Comparison of ENCODE assay signal across 21 mouse cellular contexts in the genomic region with DNA sequence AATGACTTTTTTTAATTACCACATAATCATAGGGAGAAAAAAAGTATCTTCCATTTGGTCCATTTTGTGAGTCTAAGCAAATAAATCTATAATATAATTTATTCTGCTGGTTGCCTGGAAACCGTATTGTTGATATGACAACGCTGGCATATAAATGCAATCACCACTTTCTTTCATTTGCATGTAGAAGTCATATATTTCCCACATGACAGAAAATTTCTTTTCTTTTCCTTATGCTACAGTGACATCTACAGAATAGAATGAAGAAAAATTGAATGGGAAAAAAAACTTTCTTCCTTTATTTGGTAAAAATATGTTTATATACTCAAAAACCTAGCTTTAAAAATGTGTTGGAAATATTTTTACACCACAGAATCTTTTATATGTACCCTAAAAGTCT.
DNase-seq lines count a peak whose midpoint lies in the region; ATAC-seq lines count a peak whose summit lies in the region.
"Had no signal": no experiment of that assay in that cellular context is flagged by ENCODE, and none has a peak within 500 bp of the region (broad histone marks: within the 10 kb centered on the region; RNA-seq: fewer than 3 reads in every experiment).

No protein-coding gene starts in this region.

- WGBS in neural tube, embryonic 14.5 days = 78% methylated on average over 2 of the region's 2 CpGs
- WGBS in midbrain, embryonic 14.5 days = 77% methylated on average over 2 of the region's 2 CpGs
- 92% methylated on average over 2 of the region's 2 CpGs for WGBS in intestine, embryonic 15.5 days

- no peak for DNase-seq in frontal cortex, postnatal 36 days (ENCODE audit: low spot score in 2 of 2)
- no peak for DNase-seq in neural tube, embryonic 10.5 days (ENCODE audit: extremely low spot score, low spot score)
- peak; percentile 66 for DNase-seq in midbrain, embryonic 14.5 days
- no peak for DNase-seq in right cerebral cortex, postnatal 4 days
- DNase-seq: adrenal gland, postnatal 36 days; cerebellum, adult 9-10 months; gastrocnemius, postnatal 25 days; kidney, adult 18-20 months; layer of hippocampus, postnatal 36 days; right cerebral cortex, adult 18-20 months; thymus, postnatal 36 days had no signal

- H3K9ac ChIP-seq in neural tube, embryonic 14.5 days (replicated peaks; ENCODE audit: low read depth, low read length) = no peak overlapping the region
- H3K9ac ChIP-seq in midbrain, embryonic 14.5 days (replicated peaks; ENCODE audit: low read length) = no peak overlapping the region
- no peak overlapping the region for H3K9ac ChIP-seq in intestine, embryonic 15.5 days
- H3K9ac ChIP-seq: embryonic facial prominence, embryonic 12.5 days; limb, embryonic 15.5 days; liver, embryonic 15.5 days had no signal

- H3K36me3 ChIP-seq in neural tube, embryonic 14.5 days (ENCODE audit: control insufficient read depth, insufficient read depth, low read length) = no peaks in the 10 kb centered on the region
- no peaks in the 10 kb centered on the region for H3K36me3 ChIP-seq in midbrain, embryonic 14.5 days (ENCODE audit: control insufficient read depth, insufficient read depth, low read length)
- H3K36me3 ChIP-seq in intestine, embryonic 15.5 days = no peaks in the 10 kb centered on the region
- H3K36me3 ChIP-seq: embryonic facial prominence, embryonic 12.5 days; limb, embryonic 15.5 days; liver, embryonic 15.5 days had no signal

- no peaks in the 10 kb centered on the region for H3K27me3 ChIP-seq in neural tube, embryonic 14.5 days (ENCODE audit: control insufficient read depth, insufficient read depth, low read length)
- no peaks in the 10 kb centered on the region for H3K27me3 ChIP-seq in midbrain, embryonic 14.5 days (ENCODE audit: control insufficient read depth, insufficient read depth, low read length)
- no peaks in the 10 kb centered on the region for H3K27me3 ChIP-seq in intestine, embryonic 15.5 days (replicated peaks)
- H3K27me3 ChIP-seq: CH12.LX; embryonic facial prominence, embryonic 12.5 days; limb, embryonic 15.5 days; liver, embryonic 15.5 days had no signal

- no peak overlapping the region for H3K4me2 ChIP-seq in neural tube, embryonic 14.5 days (ENCODE audit: low read depth, low read length)
- no peak overlapping the region for H3K4me2 ChIP-seq in midbrain, embryonic 14.5 days (ENCODE audit: low read length)
- H3K4me2 ChIP-seq in intestine, embryonic 15.5 days (replicated peaks) = no peak overlapping the region
- H3K4me2 ChIP-seq: embryonic facial prominence, embryonic 12.5 days; limb, embryonic 15.5 days; liver, embryonic 15.5 days had no signal

- no peak overlapping the region for H3K27ac ChIP-seq in neural tube, embryonic 14.5 days (ENCODE audit: low read depth, low read length)
- no peak overlapping the region for H3K27ac ChIP-seq in midbrain, embryonic 14.5 days (replicated peaks; ENCODE audit: low read depth, low read length)
- no peak overlapping the region for H3K27ac ChIP-seq in intestine, embryonic 15.5 days
- H3K27ac ChIP-seq: embryonic facial prominence, embryonic 12.5 days; kidney, postnatal 0 days; limb, embryonic 15.5 days; liver, embryonic 15.5 days; macrophage had no signal

- peak; percentile 64; the same call in 1 of the 2 replicates for ATAC-seq in frontal cortex, adult (ENCODE audit: low TSS enrichment)
- peak; percentile 74 for ATAC-seq in neural tube, embryonic 14.5 days (ENCODE audit: low read depth)
- ATAC-seq in midbrain, embryonic 14.5 days (ENCODE audit: low FRiP score, low TSS enrichment) = peak; percentile 27; the same call in 1 of the 2 replicates
- ATAC-seq in intestine, embryonic 15.5 days = no peak

- no peaks in the 10 kb centered on the region for H3K9me3 ChIP-seq in neural tube, embryonic 14.5 days (ENCODE audit: control insufficient read depth, low read length)
- H3K9me3 ChIP-seq in midbrain, embryonic 14.5 days (ENCODE audit: control insufficient read depth, low read length) = no peaks in the 10 kb centered on the region
- no peaks in the 10 kb centered on the region for H3K9me3 ChIP-seq in intestine, embryonic 15.5 days
- H3K9me3 ChIP-seq: embryonic facial prominence, embryonic 12.5 days; limb, embryonic 15.5 days; liver, embryonic 15.5 days had no signal

- no peaks in the 10 kb centered on the region for H3K4me1 ChIP-seq in neural tube, embryonic 14.5 days (ENCODE audit: control insufficient read depth, insufficient read depth, low read length)
- no peaks in the 10 kb centered on the region for H3K4me1 ChIP-seq in midbrain, embryonic 14.5 days (ENCODE audit: control insufficient read depth, insufficient read depth, low read length)
- H3K4me1 ChIP-seq in intestine, embryonic 15.5 days (replicated peaks) = no peaks in the 10 kb centered on the region
- H3K4me1 ChIP-seq: embryonic facial prominence, embryonic 12.5 days; limb, embryonic 15.5 days; liver, embryonic 15.5 days had no signal

- H3K4me3 ChIP-seq in neural tube, embryonic 14.5 days (ENCODE audit: low read depth, low read length) = no peak overlapping the region
- no peak overlapping the region for H3K4me3 ChIP-seq in midbrain, embryonic 14.5 days (replicated peaks; ENCODE audit: low read depth, low read length)
- no peak overlapping the region for H3K4me3 ChIP-seq in intestine, embryonic 15.5 days (replicated peaks)
- H3K4me3 ChIP-seq: embryonic facial prominence, embryonic 12.5 days; erythroblast, embryonic 14.5 days; limb, embryonic 15.5 days; liver, embryonic 15.5 days had no signal
